Mouse (Mus musculus) bone marrow macrophage, adult 2 months (primary cell): ENCODE results near the gene P3h1. TPM values are rescaled to one million over a fixed set of nuclear protein-coding genes. Genes with fewer than 3 reads are reported as not detected.

Source experiments
- H3K27ac ChIP-seq: 2 replicates; pipeline ENCODE4 v1.5.1; 2012; ENCODE audit warnings: low read depth, low read length; ENCODE audit not compliant: insufficient read depth
- H3K4me1 ChIP-seq: 2 replicates; pipeline ENCODE4 v1.6.1; 2012; ENCODE audit warnings: low read length; ENCODE audit not compliant: control insufficient read depth, insufficient read depth
- H3K4me3 ChIP-seq: 2 replicates; pipeline ENCODE4 v1.5.1; 2012; ENCODE audit warnings: mild to moderate bottlenecking, low read length, moderate library complexity; ENCODE audit not compliant: insufficient read depth
- CTCF ChIP-seq: IDR thresholded peaks from 2 replicates; pipeline ENCODE4 v1.5.1; 2012; ENCODE audit warnings: low read depth, mild to moderate bottlenecking, low read length, moderate library complexity
- POLR2A ChIP-seq: IDR thresholded peaks from 2 replicates; pipeline ENCODE4 v1.6.1; 2012; ENCODE audit warnings: mild to moderate bottlenecking, low read depth, low read length, borderline replicate concordance
- polyA plus RNA-seq: library from polyadenylated mRNA; stranded (reverse); fragments of >200 nt; gene quantifications from 2 replicates; pipeline ENCODE4 v1.2.4, GENCODE M21; 2012; ENCODE audit not compliant: missing spikeins, insufficient read depth, insufficient read length

The P3h1 gene
- polyA plus RNA-seq, 1 experiment: 12.2 TPM

- Histone ChIP-seq H3K4me1 (no peaks in the 10 kb centered on the region; the same call in 1 of the 2 replicates), H3K27ac (no peak within 1 kb of the TSS), H3K4me3 (peak within 1 kb of the TSS; percentile 82)
- TF ChIP-seq CTCF: no peak
Measured at GRCm38 (mm10) chr4:119194909-119195581, 37.7 kb upstream of the P3h1 start, which contains the start of gene Svbp. Gene Svbp (plus strand): TSS chr4:119195306.

GRCm38 (mm10) chr4:119195582-119196320, 37.0 kb upstream of the P3h1 start:
- H3K27ac ChIP-seq: no peak overlapping the region
- no peaks in the 10 kb centered on the region; the same call in 1 of the 2 replicates for H3K4me1 ChIP-seq
- no peak for TF ChIP-seq CTCF
- no peak for TF ChIP-seq POLR2A
- peak overlapping the region; percentile 82 for H3K4me3 ChIP-seq

GRCm38 (mm10) chr4:119198105-119198504, 34.6 kb upstream of the P3h1 start:
- no peak for TF ChIP-seq POLR2A
- Histone ChIP-seq H3K27ac (no peak overlapping the region), H3K4me1 (no peaks in the 10 kb centered on the region; the same call in 1 of the 2 replicates), H3K4me3 (no peak overlapping the region)

GRCm38 (mm10) chr4:119204672-119205071, 28.0 kb upstream of the P3h1 start:
- Histone ChIP-seq H3K4me1 (no peaks in the 10 kb centered on the region), H3K27ac (no peak overlapping the region), H3K4me3 (no peak overlapping the region)
- TF ChIP-seq CTCF (peak; percentile 77), POLR2A (no peak)

GRCm38 (mm10) chr4:119216667-119217066, 16.0 kb upstream of the P3h1 start:
- H3K4me1 ChIP-seq: no peaks in the 10 kb centered on the region
- no peak for TF ChIP-seq POLR2A
- no peak for TF ChIP-seq CTCF
- H3K4me3 ChIP-seq: no peak overlapping the region
- H3K27ac ChIP-seq: no peak overlapping the region

- TF ChIP-seq CTCF (no peak), POLR2A (no peak)
- Histone ChIP-seq H3K4me3 (no peak within 1 kb of the TSS), H3K27ac (no peak within 1 kb of the TSS)
Measured at GRCm38 (mm10) chr4:119218169-119218568, 14.5 kb upstream of the P3h1 start, which contains the start of gene Tmem269. Gene Tmem269 (minus strand): TSS chr4:119218217.

GRCm38 (mm10) chr4:119223696-119224095, 9.0 kb upstream of the P3h1 start:
- H3K27ac ChIP-seq: no peak overlapping the region
- no peak for TF ChIP-seq POLR2A
- TF ChIP-seq CTCF: peak; percentile 48; the same call in 1 of the 2 replicates

More at GRCm38 (mm10) chr4:119218169-119218568, 14.5 kb upstream of the P3h1 start, which contains the start of gene Tmem269:
- no peaks in the 10 kb centered on the region for H3K4me1 ChIP-seq

GRCm38 (mm10) chr4:119224534-119224933, 8.2 kb upstream of the P3h1 start:
- no peak overlapping the region for H3K4me3 ChIP-seq
- H3K4me1 ChIP-seq: no peaks in the 10 kb centered on the region
- H3K27ac ChIP-seq: no peak overlapping the region
- TF ChIP-seq POLR2A (no peak), CTCF (no peak)

More at GRCm38 (mm10) chr4:119223696-119224095, 9.0 kb upstream of the P3h1 start:
- no peaks in the 10 kb centered on the region for H3K4me1 ChIP-seq
- H3K4me3 ChIP-seq: no peak overlapping the region

- no peak overlapping the region for H3K4me3 ChIP-seq
- no peak for TF ChIP-seq POLR2A
- no peak for TF ChIP-seq CTCF
- H3K27ac ChIP-seq: no peak overlapping the region
- no peaks in the 10 kb centered on the region for H3K4me1 ChIP-seq
Measured at GRCm38 (mm10) chr4:119225719-119226118, 7.0 kb upstream of the P3h1 start.

GRCm38 (mm10) chr4:119226751-119227150, 6.0 kb upstream of the P3h1 start:
- Histone ChIP-seq H3K27ac (no peak overlapping the region), H3K4me3 (no peak overlapping the region), H3K4me1 (peaks cover 4% of the 10 kb centered on the region; the same call in 1 of the 2 replicates)
- TF ChIP-seq POLR2A: no peak
- TF ChIP-seq CTCF: no peak
